Mouse (Mus musculus) liver, adult 2 months (tissue): ENCODE measurements around the gene Adgrl2.

Experiments used
- CTCF ChIP-seq: fragments of 200-500 bp; IDR thresholded peaks from 2 replicates; pipeline ENCODE4 v1.5.1; 2011; ENCODE audit warnings: low read depth, low read length, control low read depth
- POLR2A ChIP-seq: fragments of 200-500 bp; IDR thresholded peaks from 2 replicates; pipeline ENCODE4 v1.6.1; 2011; ENCODE audit warnings: low read length, control low read depth; ENCODE audit not compliant: insufficient read depth; ENCODE audit errors: extremely low read depth

DNA sequence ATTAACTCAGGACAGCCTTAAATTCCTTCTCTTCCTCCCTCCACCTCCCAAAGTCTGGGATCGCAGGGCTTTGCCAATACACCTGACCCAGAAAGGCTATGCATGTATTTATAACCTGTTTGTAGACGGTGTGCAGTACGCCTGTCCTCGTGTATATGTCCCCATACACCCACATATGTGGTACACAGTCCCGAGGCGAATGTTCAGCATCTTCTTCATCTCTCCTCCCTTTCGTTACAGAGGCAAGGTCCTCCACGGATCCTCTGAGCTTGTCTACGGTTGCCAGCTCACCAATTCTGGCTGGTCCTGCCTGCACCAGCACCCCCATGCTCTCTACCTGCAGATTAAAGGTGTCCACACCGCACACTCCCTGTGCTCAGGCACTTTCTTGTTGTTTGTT is 30.1 kb downstream of the Adgrl2 start:
- TF ChIP-seq CTCF (no peak), POLR2A (no peak)
